ENCODE assay signal across 25 mouse cellular contexts in genomic region chr12:72768230-72768629, GRCm38 (mm10). TPM values are rescaled to one million over a fixed set of nuclear protein-coding genes. Genes with fewer than 3 reads are reported as not detected.
DNase-seq lines count a peak whose midpoint lies in the region; ATAC-seq and TF ChIP-seq lines count a peak whose summit lies in the region.
"Had no signal": no experiment of that assay in that cellular context is flagged by ENCODE, and none has a peak within 500 bp of the region (broad histone marks: within the 10 kb centered on the region; RNA-seq: fewer than 3 reads in every experiment).

No protein-coding gene starts in this region.

- WGBS in heart, embryonic 16.5 days = 75% methylated on average over 2 of the region's 2 CpGs
- 80% methylated on average over 2 of the region's 2 CpGs for WGBS in intestine, embryonic 16.5 days
- WGBS in midbrain, embryonic 14.5 days = 95% methylated on average over 2 of the region's 2 CpGs

- TF ChIP-seq CTCF in G1E (IDR thresholded peaks at IDR 0.05; ENCODE audit: low read depth, low read length) = no peak

- H3K27me3 ChIP-seq in heart, embryonic 16.5 days (ENCODE audit: control insufficient read depth, insufficient read depth, low read length) = no peaks in the 10 kb centered on the region
- no peaks in the 10 kb centered on the region for H3K27me3 ChIP-seq in G1E (ENCODE audit: insufficient read depth, low read length)
- no peaks in the 10 kb centered on the region for H3K27me3 ChIP-seq in intestine, embryonic 16.5 days (replicated peaks; ENCODE audit: control insufficient read depth, insufficient read depth, low read length)
- no peaks in the 10 kb centered on the region for H3K27me3 ChIP-seq in midbrain, embryonic 14.5 days (ENCODE audit: control insufficient read depth, insufficient read depth, low read length)
- H3K27me3 ChIP-seq: forebrain, embryonic 15.5 days; liver, embryonic 15.5 days; neural tube, embryonic 12.5 days; stomach, embryonic 15.5 days had no signal

- H3K4me1 ChIP-seq in heart, embryonic 16.5 days (ENCODE audit: control insufficient read depth, insufficient read depth, low read length) = peaks cover 22% of the 10 kb centered on the region
- peaks cover 35% of the 10 kb centered on the region for H3K4me1 ChIP-seq in G1E (ENCODE audit: insufficient read depth, low read depth, low read length)
- peaks cover 15% of the 10 kb centered on the region for H3K4me1 ChIP-seq in intestine, embryonic 16.5 days (ENCODE audit: control insufficient read depth, insufficient read depth, low read length)
- H3K4me1 ChIP-seq in midbrain, embryonic 14.5 days (ENCODE audit: control insufficient read depth, insufficient read depth, low read length) = peaks cover 5% of the 10 kb centered on the region

- H3K4me2 ChIP-seq in heart, embryonic 16.5 days (ENCODE audit: low read depth, low read length) = no peak overlapping the region
- H3K4me2 ChIP-seq in intestine, embryonic 16.5 days (ENCODE audit: low read depth, low read length) = 0 out of 2 replicates have a peak overlapping the region, but pooled peaks have one; percentile 10
- no peak overlapping the region for H3K4me2 ChIP-seq in midbrain, embryonic 14.5 days (ENCODE audit: low read length)
- H3K4me2 ChIP-seq: forebrain, embryonic 15.5 days; liver, embryonic 15.5 days; neural tube, embryonic 12.5 days; stomach, embryonic 15.5 days had no signal

- DNase-seq in heart, postnatal 4 days = no peak
- no peak for DNase-seq in G1E (ENCODE audit: low spot score)
- DNase-seq in lung, postnatal 10 days = no peak
- DNase-seq in midbrain, embryonic 14.5 days = no peak
- DNase-seq in kidney, adult 9 months = no peak
- DNase-seq: adrenal gland, postnatal 10 days; cerebellum, adult 9-11 months; heart, adult 18-20 months; kidney, adult 2 months; kidney, postnatal 14 days; lung, postnatal 14 days; spleen, adult 18-20 months; thymus, adult 18-20 months had no signal

- ATAC-seq in heart, embryonic 16.5 days (replicated peaks; ENCODE audit: extremely low read depth, insufficient read depth, low FRiP score) = no peak
- 0 out of 2 replicates have a peak, but pooled peaks have one; percentile 41 for ATAC-seq in G1E (ENCODE audit: extremely low read depth, insufficient number of reproducible peaks, low FRiP score, poor library complexity, severe bottlenecking)
- no peak; the same call in 1 of the 2 replicates for ATAC-seq in intestine, embryonic 16.5 days
- peak; percentile 83 for ATAC-seq in neutrophil, adult 5-6 weeks (ENCODE audit: extremely low read depth, insufficient number of reproducible peaks, low FRiP score, poor library complexity, severe bottlenecking)
- ATAC-seq in midbrain, embryonic 14.5 days (ENCODE audit: low FRiP score, low TSS enrichment) = no peak
- ATAC-seq: activated CD4-positive, CD25-positive, alpha-beta regulatory T cell, adult 4 months; forebrain, embryonic 15.5 days; hindbrain, postnatal 0 days had no signal

- no peak overlapping the region for H3K4me3 ChIP-seq in heart, embryonic 16.5 days (ENCODE audit: low read length)
- H3K4me3 ChIP-seq in G1E (ENCODE audit: low read depth, low read length) = no peak overlapping the region
- H3K4me3 ChIP-seq in intestine, embryonic 16.5 days (ENCODE audit: low read length) = no peak overlapping the region
- H3K4me3 ChIP-seq in midbrain, embryonic 14.5 days (replicated peaks; ENCODE audit: low read depth, low read length) = no peak overlapping the region
- H3K4me3 ChIP-seq: forebrain, embryonic 15.5 days; hindbrain, embryonic 10.5 days; limb, embryonic 10.5 days; liver, embryonic 15.5 days; midbrain, embryonic 10.5 days; neural tube, embryonic 12.5 days; stomach, embryonic 15.5 days had no signal

- no peaks in the 10 kb centered on the region for H3K9me3 ChIP-seq in heart, embryonic 16.5 days (replicated peaks; ENCODE audit: control insufficient read depth, low read length)
- peaks cover 2% of the 10 kb centered on the region; the same call in 1 of the 2 replicates for H3K9me3 ChIP-seq in G1E (replicated peaks)
- no peaks in the 10 kb centered on the region; the same call in 1 of the 2 replicates for H3K9me3 ChIP-seq in intestine, embryonic 16.5 days (ENCODE audit: control insufficient read depth, low read length)
- H3K9me3 ChIP-seq in midbrain, embryonic 14.5 days (ENCODE audit: control insufficient read depth, low read length) = no peaks in the 10 kb centered on the region
- H3K9me3 ChIP-seq: forebrain, embryonic 15.5 days; hindbrain, embryonic 10.5 days; limb, embryonic 10.5 days; liver, embryonic 15.5 days; neural tube, embryonic 12.5 days; stomach, embryonic 15.5 days had no signal

- 0 out of 2 replicates have a peak overlapping the region, but pooled peaks have one; percentile 7 for H3K27ac ChIP-seq in heart, embryonic 16.5 days (ENCODE audit: low read length)
- H3K27ac ChIP-seq in intestine, embryonic 16.5 days (ENCODE audit: low read length) = peak overlapping the region; percentile 62
- no peak overlapping the region for H3K27ac ChIP-seq in midbrain, embryonic 14.5 days (replicated peaks; ENCODE audit: low read depth, low read length)
- H3K27ac ChIP-seq: forebrain, embryonic 15.5 days; hindbrain, embryonic 10.5 days; hindbrain, postnatal 0 days; limb, embryonic 10.5 days; liver, embryonic 15.5 days; midbrain, embryonic 10.5 days; neural tube, embryonic 12.5 days; stomach, embryonic 15.5 days had no signal

- no peak overlapping the region for H3K9ac ChIP-seq in heart, embryonic 16.5 days (ENCODE audit: low read length)
- H3K9ac ChIP-seq in intestine, embryonic 16.5 days (ENCODE audit: low read depth, low read length) = no peak overlapping the region
- no peak overlapping the region for H3K9ac ChIP-seq in midbrain, embryonic 14.5 days (replicated peaks; ENCODE audit: low read length)
- H3K9ac ChIP-seq: forebrain, embryonic 15.5 days; liver, embryonic 15.5 days; neural tube, embryonic 12.5 days; stomach, embryonic 15.5 days had no signal

- peaks cover 3% of the 10 kb centered on the region; the same call in 1 of the 2 replicates for H3K36me3 ChIP-seq in heart, embryonic 16.5 days (ENCODE audit: control insufficient read depth, insufficient read depth)
- H3K36me3 ChIP-seq in G1E (replicated peaks) = peaks cover 46% of the 10 kb centered on the region
- H3K36me3 ChIP-seq in intestine, embryonic 16.5 days (ENCODE audit: control insufficient read depth, insufficient read depth, low read length) = no peaks in the 10 kb centered on the region
- H3K36me3 ChIP-seq in midbrain, embryonic 14.5 days (ENCODE audit: control insufficient read depth, insufficient read depth, low read length) = no peaks in the 10 kb centered on the region
- H3K36me3 ChIP-seq: neural tube, embryonic 12.5 days; stomach, embryonic 15.5 days had no signal

RNA-seq across cellular contexts. Expression of gene Ppm1a, which starts 11.0 kb away (rescaled TPM):
- polyA plus RNA-seq in heart, embryonic 16.5 days (2015; fragmentation: Nextera tagmentation; extraction: Ambion mirVana) = 29.0 and 38.4 TPM in 2 replicates
- total RNA-seq in heart, postnatal 4 days (2021) = 100 to 1,000 TPM; 212 to 232 TPM
- total RNA-seq in G1E (2014; fragmentation: Nextera tagmentation) = 72.7 and 75.8 TPM in 2 replicates
- total RNA-seq in G1E (2017) = 138 and 154 TPM in 2 replicates
- 15.7 and 20.9 TPM in 2 replicates for polyA plus RNA-seq in G1E (2012)
- 20.0 and 21.2 TPM in 2 replicates for polyA plus RNA-seq in intestine, embryonic 16.5 days (2015; fragmentation: Nextera tagmentation; extraction: Ambion mirVana)
- total RNA-seq in neutrophil, adult 5-6 weeks (2017) = 148 and 157 TPM in 2 replicates
- polyA plus RNA-seq in midbrain, embryonic 14.5 days (2014; fragmentation: Nextera tagmentation; extraction: Ambion mirVana) = 92.8 and 108 TPM in 2 replicates

Comparison
In these comparisons a context has a peak if more than half of its experiments do, and no peak if none do; other contexts are left out.
1. ATAC-seq: peak in G1E (single experiment) and neutrophil, adult 5-6 weeks (single experiment); none in heart, embryonic 16.5 days (single experiment), intestine, embryonic 16.5 days (single experiment) and midbrain, embryonic 14.5 days (single experiment).